Mouse (Mus musculus) cerebral cortex, adult 2 months (tissue): ENCODE data around the gene Rcor1.

Experiments used
- WGBS: fragments of 180-500 bp; shearing (Covaris S2); methylation state at CpG from one replicate; pipeline ENCODE4 v1.1.7; 2018; 5-methylcytosine and 5-hydroxymethylcytosine counted together

The Rcor1 gene

DNA sequence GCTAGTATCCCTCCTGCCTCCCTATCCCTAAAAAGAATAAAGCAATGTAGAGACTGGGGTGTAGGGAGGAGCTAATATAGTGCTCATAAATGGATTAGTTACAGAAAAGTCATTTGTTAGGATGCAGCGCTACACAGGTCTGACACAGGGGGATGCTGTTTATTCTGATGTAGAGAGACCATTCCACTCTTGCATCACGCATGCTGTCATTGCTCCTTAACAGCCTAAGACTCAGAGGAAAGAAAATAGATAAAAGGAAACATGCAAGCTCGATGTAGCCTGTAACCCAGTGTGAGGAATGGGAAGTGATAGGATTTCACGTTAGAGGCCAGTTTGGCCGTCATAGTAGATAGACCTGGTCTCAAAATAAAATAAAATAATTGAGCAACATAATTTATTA, 31.9 kb downstream of the Rcor1 start:
- 85% methylated on average over 5 of the region's 5 CpGs for WGBS

DNA sequence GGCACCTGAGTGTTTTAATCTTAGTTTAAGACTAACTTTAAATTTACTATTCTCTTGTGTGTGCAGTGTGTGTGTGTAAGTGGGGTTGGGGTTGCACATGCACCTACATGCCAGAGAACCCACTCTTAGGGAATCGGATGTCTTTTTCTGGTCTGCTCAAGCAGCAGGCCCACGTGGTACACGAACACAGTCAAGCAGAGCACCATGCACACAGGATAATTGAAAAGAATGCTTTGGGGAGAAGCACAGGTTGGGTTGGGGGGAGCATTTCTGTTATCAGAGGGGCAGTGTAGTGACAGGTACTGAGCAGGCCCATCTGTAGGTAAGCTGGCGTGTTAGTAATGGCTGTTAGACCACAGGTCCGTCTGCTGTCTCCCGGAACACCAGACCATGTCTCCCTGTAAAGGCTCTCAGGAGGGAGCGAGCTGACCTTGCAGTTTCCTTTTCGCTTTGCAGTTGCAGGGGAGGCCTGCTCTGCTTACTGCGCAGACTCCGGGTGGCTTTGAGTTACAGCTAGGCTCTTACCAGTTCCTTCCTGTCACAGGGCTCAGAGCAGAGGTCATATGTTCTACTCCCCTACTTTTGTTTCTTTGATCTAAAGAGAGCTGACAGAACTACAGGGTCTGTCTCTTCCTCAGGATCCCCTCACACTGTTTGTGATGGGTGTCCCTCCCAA, 32.5 kb downstream of the Rcor1 start:
- WGBS: 82% methylated on average over 10 of the region's 10 CpGs

DNA sequence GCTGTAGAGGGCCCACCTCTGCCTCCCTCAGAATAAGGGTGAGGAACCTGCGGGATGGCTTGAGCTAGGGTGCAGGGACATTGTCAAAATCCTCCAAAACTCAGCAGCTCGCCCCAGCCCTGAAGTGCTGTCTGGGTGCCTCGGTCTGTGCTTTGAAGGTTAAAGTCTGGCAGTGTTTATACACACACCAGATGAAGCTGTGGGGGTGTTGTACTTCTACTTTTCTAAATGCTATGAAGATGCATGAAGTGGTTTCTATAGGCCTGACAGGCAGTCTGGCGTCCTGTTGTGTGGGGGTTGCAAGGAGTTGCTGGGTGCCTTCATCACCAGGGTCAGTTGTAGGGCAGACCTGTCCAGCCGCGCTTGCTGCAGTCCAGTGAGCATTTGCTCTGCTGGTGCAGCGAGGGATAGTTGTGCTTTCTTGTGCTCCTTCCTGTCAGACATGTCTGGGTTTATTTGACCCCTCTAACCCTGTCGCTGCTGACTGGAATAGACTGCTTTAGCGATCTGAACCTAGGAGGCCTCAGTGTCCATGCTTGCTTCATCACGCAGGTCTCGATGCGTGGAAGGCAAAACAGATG, 37.3 kb downstream of the Rcor1 start:
- 75% methylated on average over 12 of the region's 12 CpGs for WGBS

DNA sequence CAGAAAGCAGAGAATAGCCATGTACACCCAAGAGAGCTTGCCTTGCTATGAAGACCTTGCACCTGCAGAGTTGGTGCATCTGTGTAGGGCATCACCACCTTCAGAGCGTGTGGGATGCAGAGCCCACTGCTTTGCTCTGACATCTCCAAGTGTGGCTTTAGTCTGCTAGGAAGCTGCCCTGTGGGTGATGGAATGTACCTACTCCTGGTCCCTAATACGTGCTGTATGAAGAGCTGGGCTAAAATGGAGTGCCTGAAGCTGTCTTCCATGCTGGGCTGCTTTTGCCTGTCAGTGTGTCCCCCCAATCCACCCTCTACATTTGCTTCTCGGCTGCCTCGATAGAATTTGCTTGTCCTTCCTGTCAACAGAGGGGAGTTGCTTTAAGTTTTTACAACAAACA, 46.4 kb downstream of the Rcor1 start:
- WGBS: 59% methylated on average over 4 of the region's 4 CpGs

DNA sequence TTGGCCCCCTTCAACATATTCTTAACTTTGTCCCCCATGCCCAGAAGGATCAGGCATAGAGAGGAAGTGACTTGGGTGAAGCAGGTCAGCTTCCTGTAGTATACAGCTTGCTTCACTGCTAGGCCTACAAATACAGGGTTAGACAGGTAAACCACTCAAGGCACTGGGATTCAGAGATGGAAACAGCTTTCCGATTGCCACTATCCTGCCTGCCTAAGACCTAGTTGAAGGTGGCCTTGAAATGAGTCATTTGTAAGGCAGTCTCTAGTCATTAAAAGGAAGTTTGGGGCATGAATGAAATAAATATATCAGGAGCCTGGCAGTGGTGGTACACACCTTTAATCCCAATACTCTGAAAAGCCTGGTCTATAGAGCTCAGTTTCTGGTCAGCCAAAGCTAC, 47.9 kb downstream of the Rcor1 start:
- WGBS: 82% methylated on average over 1 of the region's 1 CpGs

DNA sequence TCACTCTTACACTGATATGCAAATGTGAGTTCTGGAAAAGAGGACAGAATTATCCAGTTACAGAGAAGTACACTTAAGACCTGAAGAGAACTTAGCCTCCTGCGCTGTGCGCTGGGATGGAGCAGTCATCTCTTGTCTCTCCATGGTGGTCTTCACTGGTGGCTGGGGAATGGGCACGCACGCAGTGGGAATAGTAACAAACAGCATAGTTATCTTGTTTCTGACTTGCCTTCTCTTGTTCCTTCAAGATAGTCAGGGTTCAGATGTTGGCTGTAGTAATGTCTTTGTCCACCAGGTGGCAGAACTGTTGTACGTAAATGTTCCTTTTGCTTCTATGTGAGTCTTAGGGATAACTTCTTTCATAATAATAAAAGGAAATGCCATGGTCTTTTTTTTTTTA, 49.0 kb downstream of the Rcor1 start:
- WGBS: 20% methylated on average over 5 of the region's 5 CpGs

DNA sequence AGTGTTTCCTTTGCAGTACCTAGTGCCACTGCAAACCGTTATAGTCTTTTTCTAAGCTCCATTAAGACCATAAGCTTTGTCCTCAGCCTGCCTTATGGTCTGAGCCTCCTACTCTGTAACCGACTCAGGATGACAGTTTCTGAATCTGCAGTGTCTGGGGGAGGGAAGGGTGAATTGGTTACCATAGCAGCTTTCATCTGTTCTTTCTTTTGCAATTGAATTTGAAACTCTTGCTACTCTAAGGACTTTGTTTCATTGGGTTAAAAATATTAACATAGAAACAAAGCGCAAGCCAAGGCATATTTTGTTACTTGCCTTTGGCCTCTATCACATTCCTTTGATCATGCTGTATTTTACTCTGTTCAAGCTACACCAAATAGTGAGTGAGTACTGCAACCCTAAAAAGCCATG, 49.6 kb downstream of the Rcor1 start:
- WGBS: 16% methylated on average over 3 of the region's 3 CpGs

DNA sequence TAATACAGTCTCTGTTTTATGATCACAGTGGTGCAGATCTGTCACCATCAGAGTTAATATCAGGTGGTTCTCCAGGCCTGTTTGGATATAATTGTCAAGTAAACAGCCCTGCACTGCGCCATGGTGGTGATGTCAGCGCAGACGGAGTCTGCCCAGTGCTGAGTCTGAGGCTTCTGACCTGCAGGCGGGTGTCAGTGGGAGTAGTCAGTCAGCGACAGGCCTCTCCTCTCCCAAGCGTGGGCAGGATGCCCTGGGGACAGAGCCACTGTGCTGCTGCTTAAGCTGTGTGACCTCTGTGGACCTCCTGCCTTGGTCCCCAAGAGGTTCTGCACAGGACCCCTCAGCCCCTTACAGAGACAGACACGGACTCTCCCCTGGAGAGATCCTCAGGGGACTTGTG, 50.0 kb downstream of the Rcor1 start:
- WGBS: 42% methylated on average over 7 of the region's 7 CpGs

DNA sequence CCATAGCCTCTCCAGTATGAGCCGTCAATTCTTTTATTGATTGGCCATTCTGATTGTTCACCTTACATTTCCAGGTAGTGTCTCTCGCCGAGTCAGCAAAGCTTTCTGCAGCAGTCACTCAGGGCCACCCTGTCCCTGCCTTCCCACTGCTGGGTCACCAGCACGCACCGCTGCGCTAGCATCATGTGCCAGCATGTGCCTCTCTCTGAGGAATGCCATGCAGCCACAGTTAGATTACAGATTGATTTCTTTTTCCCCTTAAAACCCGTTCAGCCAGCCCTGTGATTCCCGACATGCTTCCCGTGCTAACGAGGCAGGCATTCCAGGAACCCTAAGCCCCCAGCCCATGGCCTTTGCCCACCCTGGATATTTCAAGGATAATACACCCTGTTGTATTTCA, 52.8 kb downstream of the Rcor1 start:
- WGBS: 91% methylated on average over 10 of the region's 10 CpGs

DNA sequence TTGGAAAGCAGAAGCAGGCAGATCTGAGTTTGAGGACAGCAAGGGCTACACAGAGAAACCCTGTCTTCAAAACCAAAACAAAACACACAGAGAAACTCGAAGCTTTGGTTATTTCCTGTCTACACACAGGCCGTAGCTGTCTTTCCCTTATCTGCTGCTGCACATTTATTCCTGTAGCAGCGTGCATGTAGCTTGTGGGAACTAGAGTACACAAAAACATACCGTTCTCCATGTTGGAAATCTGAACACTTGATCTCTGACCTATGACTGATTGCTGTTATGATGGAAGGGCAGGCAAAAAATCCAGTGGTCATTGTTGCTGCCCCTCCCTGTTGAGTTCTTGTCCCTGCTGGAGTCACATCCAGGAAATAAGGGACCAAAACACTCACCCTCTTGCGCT, 54.9 kb downstream of the Rcor1 start:
- WGBS: 67% methylated on average over 5 of the region's 5 CpGs

DNA sequence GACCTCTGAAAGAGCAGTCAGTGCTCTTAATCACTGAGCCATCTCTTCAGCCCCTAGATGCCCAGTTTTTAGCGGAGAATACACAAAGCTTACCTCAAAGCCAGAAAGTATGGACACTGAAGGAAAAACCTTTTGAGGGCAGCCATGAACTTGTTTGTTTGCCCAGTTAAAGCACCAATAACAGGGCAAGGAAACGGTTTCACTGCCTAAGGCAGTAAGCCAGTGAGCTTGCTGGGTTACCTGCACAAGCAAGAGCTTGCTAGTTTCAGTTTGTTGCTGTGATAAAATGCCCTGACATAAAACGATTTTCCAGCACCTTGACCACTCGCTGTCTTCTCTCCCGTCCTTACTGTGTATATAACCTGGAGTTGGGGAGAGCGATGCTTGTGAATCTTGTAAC, 55.9 kb downstream of the Rcor1 start:
- 94% methylated on average over 6 of the region's 6 CpGs for WGBS

DNA sequence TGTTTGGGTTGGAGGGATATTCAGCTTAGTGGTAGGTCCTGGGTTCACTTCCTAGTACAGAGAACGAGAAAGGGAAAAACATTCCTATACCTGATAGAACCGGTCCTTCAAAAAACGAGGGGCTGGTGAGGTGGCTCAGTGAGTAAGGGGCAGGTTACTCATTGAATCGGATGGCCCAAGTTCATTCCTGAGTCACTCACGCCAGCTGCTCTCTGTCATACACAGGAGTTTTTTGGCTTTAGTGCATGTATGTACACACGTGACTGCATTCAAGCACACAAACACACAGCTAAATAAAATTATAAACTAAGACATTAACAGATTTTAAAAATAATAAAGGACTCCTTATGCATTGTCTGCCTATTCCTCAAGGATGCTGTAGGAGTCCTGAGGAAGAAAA, 57.1 kb downstream of the Rcor1 start:
- WGBS: 87% methylated on average over 6 of the region's 6 CpGs

DNA sequence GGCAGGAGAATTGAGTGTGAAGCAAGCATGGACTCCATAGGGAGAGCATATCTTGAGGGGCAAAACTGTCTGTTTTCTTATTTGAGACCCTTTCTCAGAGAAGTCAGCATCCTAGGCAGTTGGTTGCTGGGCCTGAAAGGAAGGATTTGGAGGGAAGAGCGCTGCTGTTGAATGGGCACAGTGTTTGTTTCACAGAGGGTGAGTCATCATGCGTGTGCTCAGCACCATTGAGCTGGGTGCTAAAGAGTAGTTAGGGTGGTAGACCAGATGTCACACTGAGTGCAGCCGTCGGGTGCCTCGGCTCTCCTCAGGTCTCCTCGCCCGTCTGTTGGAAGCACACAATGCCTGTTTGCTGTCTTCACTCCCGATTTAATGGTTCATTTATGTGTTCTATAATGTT, 57.9 kb downstream of the Rcor1 start:
- 57% methylated on average over 8 of the region's 8 CpGs for WGBS

DNA sequence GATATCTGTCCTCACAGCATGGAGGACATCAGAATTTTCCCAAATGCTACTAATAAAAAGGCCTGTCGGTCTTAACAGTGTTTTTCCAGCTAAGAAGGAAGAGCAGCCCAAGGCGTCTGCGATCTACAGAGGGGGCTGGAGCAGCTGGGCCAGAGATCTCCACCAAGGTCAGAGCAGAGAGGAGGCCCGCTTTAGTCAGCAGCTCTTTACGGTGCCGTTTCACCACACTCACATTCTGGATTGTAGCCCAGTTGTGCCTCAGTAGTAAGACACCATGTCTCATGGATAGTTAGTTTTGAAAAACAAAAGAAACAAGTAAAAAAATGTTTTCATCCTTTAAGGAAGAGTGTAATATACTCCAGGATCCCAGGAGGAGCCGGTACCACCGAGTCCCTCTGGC, 72.0 kb downstream of the Rcor1 start:
- 83% methylated on average over 8 of the region's 8 CpGs for WGBS

DNA sequence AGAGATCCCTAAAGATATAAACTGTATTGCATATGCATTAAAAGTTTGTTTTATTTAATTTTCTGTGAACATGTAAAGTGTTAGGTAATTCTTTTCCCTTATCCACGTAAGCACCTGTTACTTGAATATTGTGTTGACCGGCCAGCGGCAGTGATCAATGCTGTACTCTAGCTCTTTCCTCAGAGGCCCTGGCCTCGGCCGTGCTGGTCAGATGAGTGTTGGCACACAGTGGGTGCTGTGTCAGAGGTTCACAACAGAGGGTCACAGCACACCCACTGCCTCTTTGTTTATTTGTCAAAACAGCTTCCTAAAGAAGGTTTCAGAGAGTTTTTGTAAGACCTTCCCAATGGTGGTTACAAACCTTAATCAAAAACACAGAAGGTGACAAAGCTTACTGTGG, 75.4 kb downstream of the Rcor1 start:
- 91% methylated on average over 5 of the region's 5 CpGs for WGBS

DNA sequence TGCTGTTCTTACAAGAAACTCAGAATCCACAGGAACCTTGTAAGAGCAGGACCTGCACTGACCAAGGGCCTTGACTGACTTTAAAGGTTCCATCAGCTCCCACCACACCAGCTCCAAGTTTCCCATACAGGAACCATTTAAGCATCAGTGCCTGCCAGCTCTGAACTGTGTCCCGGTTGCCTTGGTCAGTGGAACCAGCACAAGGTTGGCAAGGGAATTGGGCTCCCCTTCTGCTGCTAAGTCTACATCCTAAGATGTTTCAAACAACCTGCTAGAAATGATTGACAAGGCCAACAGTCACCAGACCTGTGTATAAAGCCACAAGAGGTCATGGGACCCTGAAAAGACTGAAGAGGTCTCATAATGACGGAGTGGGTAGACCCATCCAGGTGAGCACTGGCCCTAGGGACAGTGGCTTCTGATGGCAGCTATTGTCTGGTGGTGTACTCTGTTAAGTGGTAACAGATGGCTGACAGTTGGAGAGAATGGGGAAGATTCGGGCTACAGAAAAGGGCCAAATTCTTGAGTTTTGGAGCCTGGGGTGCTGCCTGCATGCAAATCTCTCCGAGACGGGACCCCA, 80.4 kb downstream of the Rcor1 start:
- WGBS: 94% methylated on average over 5 of the region's 5 CpGs

DNA sequence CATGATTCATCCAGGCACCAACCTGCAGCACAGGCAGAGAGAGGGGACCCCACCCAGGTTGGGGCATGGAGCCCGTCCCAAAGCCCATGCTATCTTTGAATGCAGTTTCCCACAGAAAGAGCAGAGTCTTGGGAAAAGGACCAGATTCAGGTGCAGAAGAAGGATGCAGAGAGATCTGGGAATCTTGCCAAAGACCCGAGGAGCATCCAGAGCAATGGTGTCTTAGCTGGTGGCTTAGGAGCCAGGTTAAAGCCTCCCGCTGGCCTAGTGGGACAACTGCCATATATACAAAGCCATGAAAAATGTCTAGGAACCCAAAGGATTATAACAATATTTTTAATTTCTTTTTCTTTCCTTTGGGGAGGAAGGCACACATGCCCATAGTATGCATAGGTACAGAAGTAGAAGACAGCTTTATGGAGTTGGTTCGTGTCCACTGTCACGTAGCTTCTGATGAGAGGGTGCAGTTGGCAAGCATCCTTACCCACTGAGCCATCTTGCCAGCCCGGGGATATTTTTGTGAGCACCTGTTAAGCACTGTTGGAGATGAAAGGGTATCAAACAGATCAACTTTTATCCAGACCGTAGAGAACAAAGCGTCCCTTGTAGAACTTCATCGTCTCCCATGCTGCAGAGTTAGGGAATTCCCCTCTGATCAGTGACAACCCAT, 82.0 kb downstream of the Rcor1 start:
- 78% methylated on average over 9 of the region's 9 CpGs for WGBS

DNA sequence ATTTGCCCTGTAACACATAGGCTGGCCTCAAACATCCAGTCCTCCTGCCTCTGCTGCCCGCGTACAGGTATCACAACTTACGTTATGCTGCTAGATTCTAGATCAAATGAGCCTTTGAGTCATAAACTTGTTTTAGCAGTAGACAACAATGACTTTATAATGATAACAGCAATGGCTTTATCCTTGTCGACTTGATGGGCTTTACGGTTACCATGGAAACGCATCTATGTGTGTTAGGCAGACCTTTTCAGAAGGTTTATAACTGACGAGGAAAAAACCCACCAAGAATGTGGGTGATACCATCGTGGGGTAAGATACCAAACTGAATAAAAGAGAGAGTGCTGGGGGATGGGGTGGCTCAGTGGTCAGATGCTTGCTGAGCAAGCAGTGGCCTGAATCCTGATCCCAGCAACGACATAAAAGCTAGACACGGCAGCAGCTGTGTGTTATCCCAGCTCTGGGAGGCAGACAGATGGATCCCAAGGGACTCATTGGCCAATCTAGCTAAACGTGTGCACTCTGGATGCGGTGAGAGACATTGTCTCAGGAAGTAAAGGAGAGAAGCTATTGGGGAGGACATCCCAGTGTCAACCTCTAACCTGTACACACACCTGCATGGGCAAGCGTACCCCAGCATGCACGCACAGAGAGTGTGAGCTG, 85.6 kb downstream of the Rcor1 start:
- 62% methylated on average over 14 of the region's 14 CpGs for WGBS

DNA sequence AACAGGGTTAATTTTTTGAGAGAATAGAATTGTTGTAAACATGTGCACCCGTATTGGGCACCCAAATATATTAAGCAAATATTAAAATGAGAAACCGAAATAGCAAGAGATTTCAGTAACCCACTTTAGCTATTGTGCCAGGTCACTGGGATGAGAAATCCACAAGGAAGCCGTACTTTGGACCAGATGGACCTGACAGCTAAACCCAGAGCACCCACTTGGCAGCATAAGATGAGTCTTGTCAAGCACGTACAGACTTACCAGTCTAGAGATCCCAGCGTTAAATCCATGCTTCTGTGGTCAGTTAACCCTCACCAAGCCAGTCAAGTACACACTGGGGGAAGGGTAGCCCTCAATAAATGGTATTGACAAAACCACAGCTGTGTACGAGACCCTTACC, 86.5 kb downstream of the Rcor1 start:
- 79% methylated on average over 6 of the region's 6 CpGs for WGBS

DNA sequence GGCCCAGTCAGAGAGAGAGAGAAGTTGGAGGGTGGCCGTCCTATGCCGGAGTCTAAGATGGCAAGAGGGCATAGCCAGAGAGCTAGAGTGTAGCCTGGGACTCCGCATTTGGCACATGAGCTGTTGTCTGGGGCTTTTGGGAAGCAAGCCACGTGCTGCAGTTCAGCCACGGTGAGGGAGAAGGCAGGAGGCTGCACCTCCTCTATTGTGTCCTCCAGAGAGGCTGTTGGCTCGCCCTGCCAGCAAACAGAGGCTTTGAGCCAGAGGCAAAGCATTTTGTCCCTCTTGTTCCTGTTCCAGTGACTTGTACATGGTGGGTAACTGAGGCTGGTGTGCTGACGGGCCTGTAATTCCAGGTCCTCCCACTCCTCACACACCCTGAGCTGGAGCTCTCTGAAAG, 95.0 kb downstream of the Rcor1 start:
- 61% methylated on average over 7 of the region's 7 CpGs for WGBS

DNA sequence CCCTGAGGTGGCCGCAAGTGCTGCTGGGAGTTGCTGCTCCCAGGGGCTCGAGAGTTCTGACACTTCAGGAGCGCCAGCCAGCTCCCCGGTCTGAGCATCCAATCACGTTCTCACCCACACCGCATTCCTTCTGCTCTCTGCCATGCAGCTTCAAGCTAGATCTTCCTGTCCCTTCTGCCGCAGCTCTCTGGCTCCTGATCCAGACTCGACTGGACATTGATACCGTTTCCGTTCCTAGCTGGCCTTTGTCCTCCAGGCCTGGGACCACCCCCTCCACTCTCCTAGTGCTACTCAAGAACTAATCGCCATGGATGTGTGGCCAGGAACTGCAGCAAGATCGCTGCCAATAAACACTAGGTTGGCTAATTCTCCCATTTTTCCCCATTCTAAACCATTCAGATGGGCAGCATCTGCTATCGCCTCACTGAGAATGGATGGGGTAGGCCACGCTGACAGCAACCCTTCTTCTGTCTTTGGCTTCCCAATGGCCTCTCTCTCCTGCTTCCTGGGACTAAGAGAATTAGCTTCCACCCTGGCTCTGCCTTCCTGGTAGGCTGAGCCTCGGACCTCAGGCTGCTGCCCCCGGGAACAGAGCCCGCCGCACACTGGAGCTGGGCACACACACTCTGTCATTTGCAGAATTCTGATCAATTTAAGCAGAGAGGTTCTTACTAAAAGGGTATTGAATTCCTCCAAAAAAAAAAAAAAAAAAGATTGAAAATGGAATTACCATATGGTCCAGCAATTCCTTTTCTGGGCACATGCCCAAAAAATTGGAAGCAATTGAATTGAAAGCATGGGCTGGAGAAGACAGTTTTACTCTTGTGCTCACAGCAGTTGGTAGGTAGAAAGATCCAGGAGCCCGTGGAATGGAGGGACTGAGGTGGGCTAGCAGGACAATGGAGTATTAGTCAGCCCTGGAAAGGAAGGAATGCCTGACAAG, 95.9 kb downstream of the Rcor1 start:
- WGBS: 45% methylated on average over 19 of the region's 19 CpGs
